Mouse (Mus musculus): Measurements from ENCODE around the gene Rbfox3. TPM values are rescaled to one million over a fixed set of nuclear protein-coding genes. Genes with fewer than 3 reads are reported as not detected.

Rbfox3 gene
- polyA plus RNA-seq, 1 experiment: not detected

DNA sequence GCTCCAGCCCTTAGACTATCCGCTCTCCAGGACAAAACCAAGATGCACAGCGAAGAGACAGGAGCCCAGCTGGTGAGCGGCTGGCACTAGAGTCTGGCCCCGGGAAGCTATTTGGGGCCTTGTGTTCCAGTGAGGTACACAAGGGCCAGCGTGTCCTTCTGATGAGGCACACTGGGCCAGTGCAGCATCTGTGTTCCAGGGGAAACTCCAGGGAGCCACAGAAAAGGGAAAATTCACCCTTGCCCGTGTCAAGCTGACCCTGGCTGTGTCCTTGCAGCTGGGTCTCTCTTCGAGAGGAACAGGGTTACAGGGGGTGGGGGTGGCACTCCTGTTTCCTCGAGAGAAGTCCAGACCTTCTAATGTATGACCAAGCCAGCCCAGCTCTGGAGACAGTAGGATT is 25.8 kb downstream of the Rbfox3 start:
- no peak for TF ChIP-seq CTCF (IDR thresholded peaks at IDR 0.05; ENCODE audit: low read depth, low read length)
- no peak for TF ChIP-seq POLR2A (IDR thresholded peaks at IDR 0.05; ENCODE audit: borderline replicate concordance, low read depth, low read length)
- Histone ChIP-seq H3K27ac (ENCODE audit: insufficient read depth, low read depth, low read length) (no peak overlapping the region), H3K4me3 (ENCODE audit: insufficient read depth, low read length) (no peak overlapping the region), H3K4me1 (ENCODE audit: control insufficient read depth, insufficient read depth, low read length) (no peaks in the 10 kb centered on the region)

DNA sequence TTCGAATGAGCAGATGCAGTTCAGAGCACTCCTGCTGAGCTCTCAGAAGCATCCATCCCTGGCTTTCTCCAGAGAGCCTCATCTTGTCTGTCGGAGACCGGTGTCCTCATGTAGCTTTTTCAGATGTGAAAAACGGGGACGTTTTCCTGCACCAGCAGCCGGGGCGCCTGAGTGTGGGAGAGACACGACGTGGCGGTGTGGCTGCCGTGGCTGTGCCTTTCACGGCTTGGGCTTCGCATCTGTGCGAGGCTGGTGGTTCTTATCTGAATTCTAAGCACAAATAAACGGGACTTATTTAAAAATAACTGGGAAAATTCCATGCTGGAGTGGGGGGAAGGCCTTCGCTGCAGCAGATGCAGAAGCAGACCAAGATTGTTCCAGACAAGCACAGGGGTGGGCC is 26.3 kb downstream of the Rbfox3 start:
- TF ChIP-seq CTCF (IDR thresholded peaks at IDR 0.05; ENCODE audit: low read depth, low read length): no peak
- no peak for TF ChIP-seq POLR2A (IDR thresholded peaks at IDR 0.05; ENCODE audit: borderline replicate concordance, low read depth, low read length)
- Histone ChIP-seq H3K4me3 (ENCODE audit: insufficient read depth, low read length) (no peak overlapping the region), H3K4me1 (ENCODE audit: control insufficient read depth, insufficient read depth, low read length) (no peaks in the 10 kb centered on the region), H3K27ac (ENCODE audit: insufficient read depth, low read depth, low read length) (no peak overlapping the region)

DNA sequence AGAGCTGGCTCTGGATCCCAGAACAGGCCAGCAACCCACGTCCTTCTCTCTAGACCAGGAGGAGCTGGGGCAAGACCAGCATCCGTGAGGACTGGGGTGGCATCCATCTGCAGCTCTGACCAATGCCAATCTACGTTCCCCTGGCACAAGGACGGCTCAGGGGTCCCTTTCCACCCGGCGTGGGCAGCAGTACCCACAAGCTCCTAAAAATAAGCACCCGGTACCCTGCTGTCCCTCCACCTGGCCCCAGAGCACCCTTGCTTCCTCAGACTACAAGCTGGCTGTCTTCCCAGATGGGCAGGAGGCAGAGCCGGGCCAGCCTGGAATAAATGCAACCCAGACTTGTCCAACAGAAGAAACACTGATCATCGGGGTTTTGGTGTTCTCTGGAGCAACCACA is 28.3 kb downstream of the Rbfox3 start:
- no peak for TF ChIP-seq POLR2A (IDR thresholded peaks at IDR 0.05; ENCODE audit: borderline replicate concordance, low read depth, low read length)
- no peak for TF ChIP-seq CTCF (IDR thresholded peaks at IDR 0.05; ENCODE audit: low read depth, low read length)
- H3K4me3 ChIP-seq (ENCODE audit: insufficient read depth, low read length): no peak overlapping the region
- H3K27ac ChIP-seq (ENCODE audit: insufficient read depth, low read depth, low read length): no peak overlapping the region
- no peaks in the 10 kb centered on the region for H3K4me1 ChIP-seq (ENCODE audit: control insufficient read depth, insufficient read depth, low read length)

DNA sequence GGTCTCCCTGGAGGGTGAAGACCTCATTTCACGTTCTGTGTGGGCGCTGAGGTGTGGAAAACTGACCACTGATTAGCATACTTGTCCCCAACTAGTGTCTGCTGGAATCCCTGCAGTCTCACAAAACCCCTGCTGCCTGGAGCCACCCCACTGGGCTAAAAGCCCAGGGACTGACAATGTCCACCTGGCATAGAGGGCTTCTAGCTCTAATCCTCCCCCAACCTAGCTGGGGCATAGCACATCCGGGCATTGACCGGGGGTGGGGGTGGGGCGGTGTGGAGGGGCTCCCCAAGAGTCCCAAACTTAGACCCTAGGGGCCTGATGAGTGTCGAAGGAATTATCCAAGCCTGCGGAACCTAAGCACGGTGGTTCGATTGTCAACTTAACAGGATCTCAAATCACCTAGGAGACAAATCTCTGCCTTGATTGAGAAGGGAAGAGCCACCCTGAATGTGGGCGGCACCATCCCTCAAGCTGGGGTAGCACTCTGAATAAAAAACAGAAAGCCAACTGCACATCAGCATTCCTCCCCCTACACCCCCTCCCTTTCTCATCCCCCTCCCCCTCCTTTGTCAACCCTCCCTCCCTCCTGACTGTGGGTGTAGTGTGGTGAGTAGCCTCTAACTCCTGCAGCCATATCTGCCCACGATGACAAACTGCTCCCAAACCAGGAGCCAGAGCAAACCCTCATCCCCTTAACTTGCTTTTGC is 29.5 kb downstream of the Rbfox3 start:
- Histone ChIP-seq H3K27ac (ENCODE audit: insufficient read depth, low read depth, low read length) (no peak overlapping the region), H3K4me1 (ENCODE audit: control insufficient read depth, insufficient read depth, low read length) (no peaks in the 10 kb centered on the region)
- TF ChIP-seq CTCF (IDR thresholded peaks at IDR 0.05; ENCODE audit: low read depth, low read length) (no peak), POLR2A (IDR thresholded peaks at IDR 0.05; ENCODE audit: borderline replicate concordance, low read depth, low read length) (no peak)

DNA sequence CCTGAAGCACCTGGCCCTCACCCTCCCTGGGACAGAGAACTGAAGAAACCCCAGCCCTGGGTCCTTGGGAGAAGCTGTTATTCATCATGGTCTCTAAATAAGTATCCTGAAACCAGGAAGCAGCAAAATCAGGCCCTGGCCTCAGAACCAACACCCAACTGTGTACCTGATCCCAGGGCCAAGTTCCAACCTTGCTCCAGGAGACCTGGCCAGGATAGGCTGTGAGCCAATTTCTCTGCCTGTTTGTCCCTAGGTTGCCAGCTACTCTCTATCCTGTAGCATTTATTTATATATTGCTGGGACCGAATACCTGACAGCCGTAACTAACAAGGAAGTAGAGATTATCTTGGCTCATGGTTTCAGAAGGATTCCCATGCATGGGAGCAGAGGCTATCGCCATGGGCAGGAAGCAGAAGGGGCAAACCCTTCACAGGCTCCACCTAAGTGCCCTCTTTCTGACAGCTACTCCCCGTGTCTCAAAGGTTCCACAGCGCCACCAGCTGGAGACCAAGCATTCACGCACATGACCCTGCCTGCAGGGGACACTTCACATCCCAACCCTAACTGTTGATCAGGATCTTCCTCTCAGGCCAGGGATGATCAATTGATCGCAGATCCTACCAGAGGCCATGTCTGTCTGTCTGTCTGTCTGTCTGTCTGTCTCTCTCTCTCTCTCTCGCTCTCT is 31.8 kb downstream of the Rbfox3 start:
- Histone ChIP-seq H3K27ac (ENCODE audit: insufficient read depth, low read depth, low read length) (no peak overlapping the region), H3K4me3 (ENCODE audit: insufficient read depth, low read length) (no peak overlapping the region), H3K4me1 (ENCODE audit: control insufficient read depth, insufficient read depth, low read length) (no peaks in the 10 kb centered on the region)
- TF ChIP-seq POLR2A (IDR thresholded peaks at IDR 0.05; ENCODE audit: borderline replicate concordance, low read depth, low read length): no peak
- no peak for TF ChIP-seq CTCF (IDR thresholded peaks at IDR 0.05; ENCODE audit: low read depth, low read length)

More for the DNA sequence above, 29.5 kb downstream of the Rbfox3 start:
- no peak overlapping the region for H3K4me3 ChIP-seq (ENCODE audit: insufficient read depth, low read length)

DNA sequence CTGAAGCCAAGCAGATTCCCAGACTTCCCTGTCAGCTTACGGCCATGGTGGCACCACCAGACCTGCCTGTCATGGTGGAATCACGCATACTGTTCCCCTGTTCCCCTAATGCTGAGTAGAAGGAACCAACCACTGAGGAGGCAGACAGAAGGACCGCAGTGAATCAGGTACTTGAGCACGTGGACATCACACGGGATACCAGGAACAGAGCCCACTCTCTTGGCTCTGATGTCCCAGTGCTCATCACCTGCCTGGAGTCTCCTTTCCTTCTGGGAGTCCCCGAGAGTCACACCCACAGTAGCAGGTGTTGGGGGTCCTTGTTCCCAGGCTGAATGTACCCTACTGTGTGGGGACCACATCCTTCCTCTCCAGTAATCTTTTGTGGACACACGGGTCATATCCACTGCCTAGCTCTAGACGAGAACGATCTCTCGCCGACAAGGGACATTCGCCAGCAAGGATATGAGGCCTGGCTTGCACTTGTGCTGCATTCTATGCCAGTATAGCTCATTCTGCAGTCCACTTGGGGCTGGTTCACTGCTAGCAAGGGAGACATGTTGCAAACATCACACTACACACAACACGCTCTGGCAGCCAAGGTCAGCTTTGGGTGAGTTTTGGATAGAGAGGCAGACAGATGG is 32.7 kb downstream of the Rbfox3 start:
- TF ChIP-seq POLR2A (IDR thresholded peaks at IDR 0.05; ENCODE audit: borderline replicate concordance, low read depth, low read length) (no peak), CTCF (IDR thresholded peaks at IDR 0.05; ENCODE audit: low read depth, low read length) (no peak)
- H3K27ac ChIP-seq (ENCODE audit: insufficient read depth, low read depth, low read length): no peak overlapping the region

DNA sequence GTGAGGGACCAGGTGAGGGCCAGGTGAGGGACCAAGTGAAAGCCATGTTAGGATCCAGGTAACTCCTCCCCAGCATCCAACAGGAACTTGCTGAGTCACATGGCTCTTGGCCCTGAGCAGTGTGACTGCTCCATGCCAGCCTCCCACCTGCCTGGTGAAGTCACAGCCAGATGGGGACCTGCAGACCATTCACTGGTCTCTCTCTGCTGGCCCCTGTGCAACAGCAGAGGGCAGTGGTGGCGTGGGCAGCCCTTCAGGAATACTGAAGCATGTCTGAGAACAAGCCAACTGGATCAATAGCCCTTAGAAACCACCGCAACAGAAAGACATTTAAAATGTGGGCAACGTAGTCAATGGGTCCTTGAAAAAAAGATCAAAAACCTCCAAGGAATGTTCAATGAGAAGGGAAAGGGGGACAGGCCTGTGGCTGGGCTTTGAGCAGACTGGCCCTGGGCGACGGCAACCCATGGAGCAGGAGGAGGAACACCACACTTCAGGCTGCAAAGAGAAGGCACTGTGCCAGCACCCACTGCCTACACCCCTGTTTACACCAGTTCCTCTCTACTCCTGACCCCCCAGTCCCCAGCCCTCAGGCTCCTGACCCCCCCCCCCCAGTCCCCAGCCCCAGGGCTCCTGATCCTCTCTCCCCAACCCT is 36.0 kb downstream of the Rbfox3 start:
- Histone ChIP-seq H3K4me1 (ENCODE audit: control insufficient read depth, insufficient read depth, low read length) (no peaks in the 10 kb centered on the region), H3K4me3 (ENCODE audit: insufficient read depth, low read length) (no peak overlapping the region), H3K27ac (ENCODE audit: insufficient read depth, low read depth, low read length) (no peak overlapping the region)
- no peak for TF ChIP-seq CTCF (IDR thresholded peaks at IDR 0.05; ENCODE audit: low read depth, low read length)
- no peak for TF ChIP-seq POLR2A (IDR thresholded peaks at IDR 0.05; ENCODE audit: borderline replicate concordance, low read depth, low read length)

More for the DNA sequence above, 32.7 kb downstream of the Rbfox3 start:
- Histone ChIP-seq H3K4me1 (ENCODE audit: control insufficient read depth, insufficient read depth, low read length) (no peaks in the 10 kb centered on the region), H3K4me3 (ENCODE audit: insufficient read depth, low read length) (no peak overlapping the region)

DNA sequence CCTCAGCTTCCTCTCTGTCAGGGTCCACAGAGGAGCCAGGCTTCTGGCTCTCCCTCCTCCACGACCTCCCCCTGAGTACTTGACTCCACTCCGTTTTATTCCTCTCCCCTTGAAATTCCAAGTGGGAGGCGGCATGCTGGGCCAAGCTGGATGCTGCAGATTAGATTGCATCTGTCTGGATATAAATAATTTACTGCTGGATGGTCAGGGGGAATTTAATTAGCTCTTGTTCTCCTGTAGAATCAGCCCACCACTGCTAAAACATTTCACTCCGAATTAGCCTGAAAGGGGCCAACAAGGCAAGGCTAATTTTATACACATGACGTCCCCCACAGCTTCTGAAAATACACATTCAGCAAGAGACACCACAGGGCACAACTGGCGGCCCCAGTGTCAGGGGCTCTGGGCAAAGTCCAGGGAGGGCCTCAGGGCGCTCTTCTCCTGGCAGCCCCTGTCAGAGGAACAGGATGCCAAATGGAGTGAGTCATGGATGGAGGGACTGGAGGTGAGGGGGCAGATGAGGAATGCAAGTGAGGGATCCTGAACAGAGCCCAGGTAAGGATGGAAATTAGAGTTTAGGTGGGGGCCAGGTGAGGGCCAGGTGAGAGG is 36.8 kb downstream of the Rbfox3 start:
- TF ChIP-seq POLR2A (IDR thresholded peaks at IDR 0.05; ENCODE audit: borderline replicate concordance, low read depth, low read length): no peak
- TF ChIP-seq CTCF (IDR thresholded peaks at IDR 0.05; ENCODE audit: low read depth, low read length): no peak
- no peak overlapping the region for H3K27ac ChIP-seq (ENCODE audit: insufficient read depth, low read depth, low read length)
- H3K4me1 ChIP-seq (ENCODE audit: control insufficient read depth, insufficient read depth, low read length): no peaks in the 10 kb centered on the region
- H3K4me3 ChIP-seq (ENCODE audit: insufficient read depth, low read length): no peak overlapping the region

DNA sequence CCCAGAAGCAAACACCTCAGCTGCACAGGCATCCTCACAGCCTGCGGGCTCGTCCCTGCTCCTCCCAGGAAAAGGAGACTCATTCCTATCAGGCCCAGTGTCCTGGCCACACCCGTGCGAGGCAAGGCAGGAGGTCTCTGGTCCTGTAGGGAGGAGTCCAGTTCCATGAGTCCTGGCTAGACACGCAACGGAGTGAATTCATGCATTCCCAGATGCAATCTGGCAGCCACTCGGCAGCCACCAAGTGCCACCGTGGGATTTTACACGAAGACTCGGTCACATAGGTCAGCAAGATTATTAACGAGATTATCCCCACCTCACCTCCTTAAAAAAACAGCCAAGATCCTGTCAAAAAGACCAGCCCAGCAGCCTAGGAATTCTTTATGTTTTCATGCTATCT is 37.4 kb downstream of the Rbfox3 start:
- Histone ChIP-seq H3K4me1 (ENCODE audit: control insufficient read depth, insufficient read depth, low read length) (no peaks in the 10 kb centered on the region), H3K4me3 (ENCODE audit: insufficient read depth, low read length) (no peak overlapping the region), H3K27ac (ENCODE audit: insufficient read depth, low read depth, low read length) (no peak overlapping the region)
- TF ChIP-seq POLR2A (IDR thresholded peaks at IDR 0.05; ENCODE audit: borderline replicate concordance, low read depth, low read length) (no peak), CTCF (IDR thresholded peaks at IDR 0.05; ENCODE audit: low read depth, low read length) (no peak)

Measured in bone marrow macrophage, adult 2 months (primary cell).